Mouse (Mus musculus) left cerebral cortex, adult 6 months (tissue): ENCODE measurements around the gene Lasp1. TPM values are rescaled to one million over a fixed set of nuclear protein-coding genes. Genes with fewer than 3 reads are reported as not detected.

Experiments
- long read RNA-seq, 2 experiments: library from polyadenylated mRNA; unstranded; transcript quantifications; one replicate each; pipeline ENCODE4 v2.0.0; 2019 to 2020
- polyA plus RNA-seq: library from polyadenylated mRNA; unstranded; fragments of <200 nt; fragmentation: Nextera tagmentation; gene quantifications from 2 replicates; pipeline ENCODE4 v1.2.3, GENCODE M21; 2021

Lasp1 gene
- polyA plus RNA-seq = 49.7 and 74.1 TPM in 2 replicates
- long read RNA-seq, experiment 1, transcript Lasp1-205 (3 exons, 758 nt) = minor isoform, 25 of 543 reads
- long read RNA-seq, experiment 1, transcript Lasp1-201 (7 exons, 3,540 nt) = major isoform, 393 of 543 reads
- long read RNA-seq, experiment 1, partial matches to known transcripts = 13 of 543 reads
- long read RNA-seq, experiment 1, other reads (novel, unspliced or antisense) = 112 of 543 reads
- long read RNA-seq, experiment 2, transcript Lasp1-201 (7 exons, 3,540 nt) = major isoform, 19 of 54 reads
- long read RNA-seq, experiment 2, partial matches to known transcripts = 30 of 54 reads
- long read RNA-seq, experiment 2, other reads (novel, unspliced or antisense) = 2 of 54 reads

DNA sequence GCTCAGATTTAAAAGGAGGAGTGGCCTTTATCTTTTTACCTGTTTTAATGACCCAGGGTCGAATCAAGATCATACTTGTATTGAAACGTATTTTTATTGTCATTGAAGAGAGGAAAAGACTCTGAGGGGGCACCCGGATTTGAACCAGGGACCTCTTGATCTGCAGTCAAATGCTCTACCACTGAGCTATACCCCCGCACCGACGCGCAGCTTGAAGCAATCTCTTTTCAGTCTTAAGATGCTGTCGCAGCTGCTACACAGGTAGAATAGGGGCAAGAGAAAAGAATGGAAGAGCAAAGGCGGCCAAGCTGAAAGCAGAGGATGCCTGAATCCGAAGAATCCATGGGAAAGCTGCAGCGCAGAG lies at the start of gene Lasp1:
TSS of gene Lasp1 (plus strand) at position 219 of the 364 bp plus-strand sequence.

DNA sequence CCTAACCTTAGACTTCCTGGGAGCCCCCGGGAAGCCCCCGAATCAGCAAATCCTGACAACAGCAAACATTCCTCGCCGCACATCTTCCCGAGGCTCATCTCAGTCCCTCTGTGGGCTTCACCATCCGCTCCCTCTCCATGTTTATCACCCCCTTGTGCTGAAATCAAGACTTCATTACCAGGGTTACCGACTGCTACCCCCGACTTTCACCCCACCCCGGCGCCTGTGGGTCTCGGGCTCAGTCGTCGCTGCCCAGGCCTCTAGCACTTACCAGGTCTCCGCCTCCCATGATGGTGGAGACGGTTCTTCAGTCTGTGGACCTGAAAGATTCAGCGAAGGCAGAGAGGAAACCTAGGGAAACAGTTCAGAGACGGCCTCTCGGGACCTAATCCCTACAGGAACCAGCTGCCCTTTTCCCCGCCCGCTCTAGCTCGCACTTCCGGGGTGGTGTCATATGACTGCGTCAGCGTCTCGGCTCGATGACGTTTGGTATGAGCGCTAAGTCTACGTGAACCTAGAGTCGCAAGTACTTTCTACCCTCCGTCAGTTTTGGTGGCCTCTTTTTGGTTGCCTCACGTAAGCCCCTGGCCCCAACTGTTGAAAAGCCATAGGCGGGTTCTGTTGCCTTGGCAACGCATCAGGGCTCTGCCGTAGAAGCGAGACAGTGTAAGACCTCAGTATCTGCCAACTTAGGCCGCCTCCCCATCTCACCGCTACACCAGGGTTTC lies 32.5 kb upstream of the Lasp1 start, which contains the start of gene Cwc25:
TSS of gene Cwc25 (minus strand) at position 403 of the 728 bp plus-strand sequence.

DNA sequence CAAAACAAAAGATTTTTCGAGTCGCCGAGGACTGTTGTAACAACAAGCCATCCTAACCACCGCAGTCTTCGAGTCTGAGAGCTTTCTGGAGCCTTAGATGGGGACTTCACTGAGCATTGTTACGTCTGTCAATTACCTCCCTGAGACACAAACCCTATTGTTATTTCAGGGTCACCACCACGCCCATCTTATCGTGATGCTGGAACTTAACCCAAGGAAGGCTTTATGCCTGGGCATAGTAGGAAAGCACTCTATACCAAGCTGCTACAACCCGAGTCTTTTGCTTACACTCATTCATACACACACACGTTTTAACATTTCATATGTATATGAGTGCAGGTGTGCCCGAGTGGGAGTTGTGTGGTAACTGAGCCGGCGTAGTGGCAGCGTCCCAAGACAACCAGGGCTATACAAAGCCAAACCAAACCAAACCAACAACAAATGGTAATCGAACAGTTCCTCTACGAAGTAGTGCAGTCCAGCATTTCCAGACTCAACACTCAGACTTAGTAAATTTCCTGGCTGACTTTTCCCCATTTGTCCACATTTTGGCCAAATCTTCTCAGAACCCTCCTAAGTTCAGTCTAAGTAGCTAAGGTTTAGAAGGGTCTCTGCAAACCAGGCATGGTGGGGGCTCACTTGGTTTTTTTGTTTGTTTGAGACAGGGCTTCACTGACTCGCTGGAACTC lies 22.8 kb upstream of the Lasp1 start, which contains the start of gene 1700001P01Rik:
TSS of gene 1700001P01Rik (minus strand) at position 111 of the 689 bp plus-strand sequence.

DNA sequence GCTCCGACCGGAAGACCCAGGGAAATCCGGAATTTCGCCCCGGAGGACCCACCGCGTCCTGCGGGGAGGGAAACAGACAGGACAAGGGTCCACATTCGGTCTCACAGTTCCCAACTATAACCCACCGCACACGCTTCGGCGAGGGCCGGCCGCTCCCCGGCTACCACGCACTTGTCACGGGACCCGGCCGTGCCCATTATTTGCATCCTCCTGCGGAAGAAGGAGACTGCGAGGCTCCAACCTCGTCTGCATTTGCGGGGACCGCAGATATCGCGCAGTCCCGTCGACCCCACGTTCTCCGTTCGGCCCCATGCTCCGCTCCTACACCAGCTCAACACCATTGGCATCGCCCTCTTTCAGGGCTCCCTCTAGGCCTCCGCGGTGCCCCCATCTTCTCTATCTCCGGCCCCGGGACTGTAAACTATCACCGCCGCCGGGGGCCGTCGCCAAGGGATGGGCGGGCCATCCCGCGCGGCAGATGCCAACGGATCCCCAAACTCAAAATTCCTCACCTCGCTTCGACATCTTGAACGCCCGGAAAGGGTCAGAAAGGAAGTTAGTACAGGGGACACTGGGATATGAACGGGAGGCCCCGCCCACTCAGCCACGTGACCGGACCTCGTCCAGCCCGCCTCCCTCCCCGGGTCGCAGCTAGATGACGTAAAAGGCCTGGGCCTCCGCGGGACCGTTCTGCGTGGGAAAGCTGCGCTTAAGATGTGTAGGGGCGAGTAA lies 16.8 kb upstream of the Lasp1 start, which contains the start of gene Rpl23:
TSS of gene Rpl23 (minus strand) at position 606 of the 732 bp plus-strand sequence.

DNA sequence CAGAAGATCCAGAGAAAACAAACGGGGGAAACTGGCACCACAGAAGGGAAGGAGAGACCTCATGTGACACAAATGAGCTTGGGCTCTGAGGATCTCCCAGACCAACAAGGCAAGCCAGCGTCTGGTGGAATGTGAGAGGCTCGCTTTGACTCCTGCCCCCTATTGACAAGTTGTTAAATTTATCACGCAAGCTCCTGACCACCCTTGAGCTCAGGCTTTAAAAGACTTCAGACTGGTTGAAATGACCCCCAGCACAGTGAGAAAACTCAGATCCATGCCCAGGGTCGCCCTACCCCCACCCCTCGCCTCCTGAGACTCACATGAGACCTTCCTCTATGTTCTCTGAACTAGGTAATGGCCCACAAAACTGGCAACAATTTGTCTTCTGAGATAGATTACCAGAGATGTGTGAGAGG lies 41.7 kb downstream of the Lasp1 start, which contains the start of gene B230217C12Rik:
TSS of gene B230217C12Rik (plus strand) at position 242 of the 416 bp plus-strand sequence.

DNA sequence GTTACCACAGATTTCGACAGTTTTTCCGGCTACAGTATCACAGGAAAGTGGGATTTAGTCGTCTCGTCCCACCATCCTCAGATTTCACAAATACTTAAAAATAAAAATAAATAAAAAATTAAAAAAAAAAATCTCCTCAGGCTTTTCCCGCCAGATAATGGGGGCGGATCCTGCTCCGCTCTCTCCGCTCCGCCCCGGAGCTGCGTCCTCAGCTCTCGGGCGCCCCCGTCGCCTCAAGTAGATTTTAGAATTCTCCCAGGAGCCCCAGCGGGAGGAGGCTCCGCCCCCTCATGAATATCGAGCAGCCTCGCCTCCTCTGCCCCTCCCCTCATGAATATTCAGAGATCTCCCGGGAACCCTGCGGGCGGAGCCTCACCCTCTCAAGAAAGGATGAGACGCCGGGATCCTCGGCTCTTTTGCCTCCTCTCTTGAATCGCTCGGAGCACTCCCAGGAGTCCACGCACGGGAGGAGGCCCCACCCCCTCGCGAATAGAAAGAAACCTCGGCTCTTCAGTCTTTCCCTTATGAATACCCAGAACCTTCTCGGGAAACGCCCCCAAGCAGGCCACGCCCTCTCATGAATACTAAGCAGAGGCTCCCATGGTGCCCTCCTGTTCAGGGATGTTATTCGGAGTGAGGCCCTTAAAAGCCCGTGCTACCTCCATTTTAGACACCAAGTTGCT lies 85.3 kb downstream of the Lasp1 start, which contains the start of gene Fbxo47:
TSS of gene Fbxo47 (minus strand) at position 237 of the 683 bp plus-strand sequence.

Other genes with a start within 250 kb of the Lasp1 start
- 5.1 and 15.8 TPM in 2 replicates for gene Srcin1, start 222.8 kb upstream of the Lasp1 start, polyA plus RNA-seq
- 5.4 and 70.5 TPM in 2 replicates for gene Epop, start 169.3 kb upstream of the Lasp1 start, polyA plus RNA-seq
- gene Mllt6, start 135.6 kb upstream of the Lasp1 start, polyA plus RNA-seq = 4.9 and 7.0 TPM in 2 replicates
- 79.1 and 82.1 TPM in 2 replicates for gene Cisd3, start 113.2 kb upstream of the Lasp1 start, polyA plus RNA-seq
- 3.4 and 5.3 TPM in 2 replicates for gene Pcgf2, start 98.5 kb upstream of the Lasp1 start, polyA plus RNA-seq
- gene Psmb3, start 95.6 kb upstream of the Lasp1 start, polyA plus RNA-seq = 369 and 399 TPM in 2 replicates
- 2.9 and 3.2 TPM in 2 replicates for gene Pip4k2b, start 54.3 kb upstream of the Lasp1 start, polyA plus RNA-seq
- 7.0 and 7.1 TPM in 2 replicates for gene Cwc25, start 32.4 kb upstream of the Lasp1 start, polyA plus RNA-seq
- 0.40 TPM in 1 of 2 replicates, not detected in the other for gene 1700001P01Rik, start 23.1 kb upstream of the Lasp1 start, polyA plus RNA-seq
- gene Rpl23, start 16.6 kb upstream of the Lasp1 start, polyA plus RNA-seq = 578 and 861 TPM in 2 replicates
- gene B230217C12Rik, start 41.8 kb downstream of the Lasp1 start, polyA plus RNA-seq = 92.0 and 101 TPM in 2 replicates
- gene Fbxo47, start 85.2 kb downstream of the Lasp1 start, polyA plus RNA-seq = 1.6 and 2.0 TPM in 2 replicates
- gene Plxdc1, start 187.4 kb downstream of the Lasp1 start, polyA plus RNA-seq = 22.9 and 30.2 TPM in 2 replicates
- gene Arl5c, start 197.2 kb downstream of the Lasp1 start, polyA plus RNA-seq = 7.6 and 9.7 TPM in 2 replicates
- gene Cacnb1, start 224.0 kb downstream of the Lasp1 start, polyA plus RNA-seq = 35.4 and 44.8 TPM in 2 replicates
- 2,408 and 2,474 TPM in 2 replicates for gene Rpl19, start 227.7 kb downstream of the Lasp1 start, polyA plus RNA-seq